Mouse (Mus musculus) heart, adult 9 months (tissue): Measurements from ENCODE around the gene Gata2.

ENCODE experiments used
- DNase-seq, 2 experiments: peaks; one replicate each; pipeline ENCODE4 v3.0.0; 2022; ENCODE audit warnings: low spot score in 2 of 2

Gata2 gene

GRCm38 (mm10) chr6:88194978-88195325 is 1.3 kb downstream of the Gata2 start:
- DNase-seq: no peak

GRCm38 (mm10) chr6:88196054-88196732 is 2.5 kb downstream of the Gata2 start:
- DNase-seq: peak in 1 of 2 experiments; percentile 7

GRCm38 (mm10) chr6:88196733-88197312 is 3.1 kb downstream of the Gata2 start:
- DNase-seq: peak in 1 of 2 experiments; percentile 8

GRCm38 (mm10) chr6:88197313-88198069 is 3.8 kb downstream of the Gata2 start:
- peak; percentile 61 to 69 for DNase-seq

- peak; percentile 88 to 91 for DNase-seq
Observed at GRCm38 (mm10) chr6:88198070-88198940, 4.6 kb downstream of the Gata2 start.

- DNase-seq: peak in 1 of 2 experiments; percentile 14
Observed at GRCm38 (mm10) chr6:88199001-88199717, 5.5 kb downstream of the Gata2 start.

GRCm38 (mm10) chr6:88199718-88200692 is 6.3 kb downstream of the Gata2 start:
- peak in 1 of 2 experiments; percentile 5 for DNase-seq

GRCm38 (mm10) chr6:88200693-88201609 is 7.3 kb downstream of the Gata2 start:
- DNase-seq: no peak

- DNase-seq: no peak
Observed at GRCm38 (mm10) chr6:88201926-88202700, 8.4 kb downstream of the Gata2 start.

GRCm38 (mm10) chr6:88202921-88203690 is 9.4 kb downstream of the Gata2 start:
- peak; percentile 85 to 88 for DNase-seq

- DNase-seq: no peak
Observed at GRCm38 (mm10) chr6:88203791-88204405, 10.2 kb downstream of the Gata2 start.

GRCm38 (mm10) chr6:88204531-88205385 is 11.1 kb downstream of the Gata2 start:
- DNase-seq: peak; percentile 66 to 74

GRCm38 (mm10) chr6:88205386-88205700 is 11.7 kb downstream of the Gata2 start:
- DNase-seq: no peak

GRCm38 (mm10) chr6:88205937-88206336 is 12.2 kb downstream of the Gata2 start:
- DNase-seq: peak; percentile 59 to 78

- DNase-seq: no peak
Observed at GRCm38 (mm10) chr6:88206566-88206965, 12.9 kb downstream of the Gata2 start.

GRCm38 (mm10) chr6:88207403-88208033 is 13.8 kb downstream of the Gata2 start:
- DNase-seq: no peak
